Mouse (Mus musculus): ENCODE results near the gene Scd2. TPM values are rescaled to one million over a fixed set of nuclear protein-coding genes. Genes with fewer than 3 reads are reported as not detected.
A peak's percentile ranks its signal among the peaks of the same experiment; 100 is the strongest.

Gene Scd2
- total and polyA plus RNA-seq, 2 experiments from 2014 or later = 210 to 696 TPM

DNA sequence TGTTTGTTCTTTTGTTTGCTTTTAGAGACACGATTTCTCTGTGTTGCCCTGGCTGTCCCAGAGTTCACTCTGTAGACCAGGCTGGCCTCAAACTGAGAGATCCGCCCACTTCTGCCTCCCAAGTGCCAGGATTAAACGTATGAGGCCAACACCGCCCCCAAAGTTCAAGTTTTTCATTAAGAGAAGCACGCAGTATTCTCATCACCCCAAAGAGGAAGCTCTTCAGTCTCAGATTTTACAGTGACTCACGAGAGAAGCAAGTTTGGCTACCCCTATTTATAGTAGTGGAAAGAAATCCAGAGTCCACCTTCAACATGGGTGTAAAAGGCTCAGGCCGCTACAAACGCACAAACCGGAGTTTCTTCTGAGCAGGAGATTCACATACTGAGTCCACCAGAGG lies 29.2 kb upstream of the Scd2 start:
- WGBS = 76% methylated on average over 9 of the region's 9 CpGs
- no peak overlapping the region for H3K4me3 ChIP-seq (ENCODE audit: low read depth, low read length)
- TF ChIP-seq CTCF (IDR thresholded peaks at IDR 0.05; ENCODE audit: low read depth) = no peak

DNA sequence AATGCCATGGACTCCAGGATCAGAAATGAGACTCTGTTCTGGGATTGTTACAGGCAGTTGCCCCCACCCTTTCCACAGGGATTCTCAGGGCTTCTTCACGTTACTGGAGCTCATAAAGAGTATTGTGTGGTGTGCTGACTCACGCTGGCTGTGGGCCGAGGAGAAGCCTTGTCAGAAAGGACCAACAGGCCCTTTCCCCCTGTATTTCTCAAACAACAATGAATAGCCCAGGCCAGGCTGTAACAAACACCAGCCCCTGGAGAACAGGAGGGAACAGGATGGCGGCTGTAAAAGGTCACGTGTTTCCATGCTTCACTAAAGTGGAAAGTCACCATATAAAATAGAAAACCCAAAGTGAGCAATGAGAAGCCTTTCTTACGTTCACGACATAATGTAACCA lies 28.2 kb upstream of the Scd2 start:
- no peaks in the 10 kb centered on the region for H3K9me3 ChIP-seq (ENCODE audit: low read length)
- DNase-seq = no peak
- no peak for ATAC-seq
- H3K27me3 ChIP-seq (ENCODE audit: insufficient read depth, low read length) = no peaks in the 10 kb centered on the region
- no peak overlapping the region for H3K4me2 ChIP-seq (ENCODE audit: low read depth)
- 38% methylated on average over 7 of the region's 7 CpGs for WGBS
- no peak overlapping the region for H3K9ac ChIP-seq
- H3K4me3 ChIP-seq (ENCODE audit: low read depth, low read length) = no peak overlapping the region
- peaks cover 9% of the 10 kb centered on the region; the same call in 1 of the 2 replicates for H3K4me1 ChIP-seq (ENCODE audit: insufficient read depth)
- H3K36me3 ChIP-seq (ENCODE audit: insufficient read depth) = no peaks in the 10 kb centered on the region
- no peak for TF ChIP-seq CTCF (IDR thresholded peaks at IDR 0.05; ENCODE audit: low read depth)
- H3K27ac ChIP-seq (ENCODE audit: low read depth, low read length) = no peak overlapping the region

More for the DNA sequence above, 29.2 kb upstream of the Scd2 start:
- ATAC-seq (no peak), DNase-seq (no peak)
- no peaks in the 10 kb centered on the region for H3K9me3 ChIP-seq (ENCODE audit: low read length)
- H3K4me1 ChIP-seq (ENCODE audit: insufficient read depth) = peaks cover 9% of the 10 kb centered on the region; the same call in 1 of the 2 replicates
- H3K36me3 ChIP-seq (ENCODE audit: insufficient read depth) = no peaks in the 10 kb centered on the region
- H3K4me2 ChIP-seq (ENCODE audit: low read depth) = no peak overlapping the region
- no peak overlapping the region for H3K9ac ChIP-seq
- no peaks in the 10 kb centered on the region for H3K27me3 ChIP-seq (ENCODE audit: insufficient read depth, low read length)
- no peak overlapping the region for H3K27ac ChIP-seq (ENCODE audit: low read depth, low read length)

DNA sequence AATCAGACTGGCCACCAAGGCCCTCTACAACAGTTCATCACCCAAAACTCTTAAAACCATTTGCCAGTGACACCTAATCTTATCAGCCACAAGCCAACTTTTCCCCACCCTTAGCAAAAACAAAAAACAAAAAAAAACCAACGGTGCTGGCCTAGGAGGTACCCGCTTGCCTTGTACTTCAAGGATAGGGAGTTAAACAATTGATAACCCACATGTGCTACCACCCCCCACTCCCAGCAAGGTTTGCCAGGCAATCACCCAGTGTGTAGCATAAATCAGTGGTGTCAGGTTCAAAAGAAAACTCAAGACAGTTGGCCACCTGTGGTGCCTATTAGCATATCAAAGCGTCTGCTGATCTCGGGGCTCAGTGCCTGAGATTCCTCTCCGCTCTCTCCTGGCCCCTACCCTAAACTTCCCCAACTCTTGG lies 27.6 kb upstream of the Scd2 start:
- H3K36me3 ChIP-seq (ENCODE audit: insufficient read depth) = no peaks in the 10 kb centered on the region
- H3K9me3 ChIP-seq (ENCODE audit: low read length) = no peaks in the 10 kb centered on the region
- H3K27ac ChIP-seq (ENCODE audit: low read depth, low read length) = no peak overlapping the region
- DNase-seq = no peak
- no peak for ATAC-seq
- no peak overlapping the region for H3K4me2 ChIP-seq (ENCODE audit: low read depth)
- no peak for TF ChIP-seq CTCF (IDR thresholded peaks at IDR 0.05; ENCODE audit: low read depth)
- 31% methylated on average over 5 of the region's 5 CpGs for WGBS
- H3K9ac ChIP-seq = no peak overlapping the region
- no peak overlapping the region for H3K4me3 ChIP-seq (ENCODE audit: low read depth, low read length)
- peaks cover 9% of the 10 kb centered on the region; the same call in 1 of the 2 replicates for H3K4me1 ChIP-seq (ENCODE audit: insufficient read depth)
- H3K27me3 ChIP-seq (ENCODE audit: insufficient read depth, low read length) = no peaks in the 10 kb centered on the region

DNA sequence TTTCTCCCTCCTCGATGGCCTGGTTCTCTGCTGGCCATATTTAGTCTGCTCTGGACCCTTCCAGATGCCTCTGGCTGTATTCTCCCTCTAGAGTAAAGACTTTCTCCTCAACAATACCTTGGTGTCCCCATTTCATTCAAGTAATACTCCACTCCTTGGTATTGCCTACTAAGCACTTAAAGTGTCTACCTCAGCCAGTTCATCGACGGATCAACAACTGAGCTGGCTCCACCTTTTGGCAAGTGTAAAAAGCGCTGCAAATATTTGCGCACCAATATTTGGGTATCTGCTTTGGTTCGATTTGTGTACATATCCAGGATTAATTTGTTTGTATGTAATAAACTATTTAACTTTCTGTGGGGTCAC lies 27.0 kb upstream of the Scd2 start:
- peaks cover 9% of the 10 kb centered on the region; the same call in 1 of the 2 replicates for H3K4me1 ChIP-seq (ENCODE audit: insufficient read depth)
- DNase-seq = no peak
- H3K9ac ChIP-seq = peak overlapping the region; percentile 86
- no peak for ATAC-seq
- peak overlapping the region; percentile 65 for H3K4me3 ChIP-seq (ENCODE audit: low read depth, low read length)
- H3K4me2 ChIP-seq (ENCODE audit: low read depth) = peak overlapping the region; percentile 90
- H3K36me3 ChIP-seq (ENCODE audit: insufficient read depth) = no peaks in the 10 kb centered on the region
- WGBS = 7% methylated on average over 6 of the region's 6 CpGs
- no peaks in the 10 kb centered on the region for H3K27me3 ChIP-seq (ENCODE audit: insufficient read depth, low read length)
- peak; percentile 20; the same call in 1 of the 2 replicates for TF ChIP-seq CTCF (IDR thresholded peaks at IDR 0.05; ENCODE audit: low read depth)
- peak overlapping the region; percentile 92 for H3K27ac ChIP-seq (ENCODE audit: low read depth, low read length)
- no peaks in the 10 kb centered on the region for H3K9me3 ChIP-seq (ENCODE audit: low read length)

DNA sequence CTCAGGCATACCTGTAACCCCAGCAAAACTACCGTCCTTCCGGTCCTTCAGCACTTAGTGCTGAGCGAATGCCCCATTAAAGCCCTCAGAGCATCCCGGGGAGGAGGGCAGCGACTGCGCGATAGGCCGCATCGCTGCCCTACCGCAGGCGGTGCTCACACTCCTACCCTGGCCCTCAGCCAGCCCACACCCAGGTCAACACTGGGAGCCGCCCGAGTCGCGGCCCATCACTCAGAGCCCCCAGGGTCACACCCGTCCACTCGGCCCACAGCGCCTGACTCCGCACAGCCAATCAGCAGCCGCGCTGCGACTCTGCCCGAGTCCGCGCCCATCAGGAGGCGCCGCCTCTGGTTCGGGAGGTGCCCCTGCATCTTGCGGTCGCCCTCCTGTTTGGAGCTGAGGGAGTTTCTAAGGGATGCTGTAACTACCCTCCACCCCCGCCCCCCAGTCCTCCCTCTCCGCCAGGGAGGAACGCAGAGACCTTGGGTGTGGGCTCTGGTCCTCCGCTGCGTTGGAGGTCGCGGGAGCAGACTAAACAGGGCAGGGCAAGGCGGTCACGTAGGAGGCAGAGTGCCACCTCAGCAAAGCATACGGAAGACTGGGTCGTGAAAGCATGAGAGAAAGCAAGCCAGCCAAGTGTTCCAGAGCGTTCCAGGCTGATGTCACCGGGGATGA lies 26.5 kb upstream of the Scd2 start:
- H3K9ac ChIP-seq = peak overlapping the region; percentile 86
- H3K4me2 ChIP-seq (ENCODE audit: low read depth) = peak overlapping the region; percentile 90
- H3K9me3 ChIP-seq (ENCODE audit: low read length) = no peaks in the 10 kb centered on the region
- ATAC-seq (peak; percentile 98), DNase-seq (peak; percentile 89)
- peak overlapping the region; percentile 65 for H3K4me3 ChIP-seq (ENCODE audit: low read depth, low read length)
- peak; percentile 65 for TF ChIP-seq CTCF (IDR thresholded peaks at IDR 0.05; ENCODE audit: low read depth)
- WGBS = 0% methylated on average over 43 of the region's 43 CpGs
- H3K27ac ChIP-seq (ENCODE audit: low read depth, low read length) = peak overlapping the region; percentile 92
- no peaks in the 10 kb centered on the region for H3K36me3 ChIP-seq (ENCODE audit: insufficient read depth)
- no peaks in the 10 kb centered on the region for H3K27me3 ChIP-seq (ENCODE audit: insufficient read depth, low read length)
- H3K4me1 ChIP-seq (ENCODE audit: insufficient read depth) = peaks cover 9% of the 10 kb centered on the region; the same call in 1 of the 2 replicates

DNA sequence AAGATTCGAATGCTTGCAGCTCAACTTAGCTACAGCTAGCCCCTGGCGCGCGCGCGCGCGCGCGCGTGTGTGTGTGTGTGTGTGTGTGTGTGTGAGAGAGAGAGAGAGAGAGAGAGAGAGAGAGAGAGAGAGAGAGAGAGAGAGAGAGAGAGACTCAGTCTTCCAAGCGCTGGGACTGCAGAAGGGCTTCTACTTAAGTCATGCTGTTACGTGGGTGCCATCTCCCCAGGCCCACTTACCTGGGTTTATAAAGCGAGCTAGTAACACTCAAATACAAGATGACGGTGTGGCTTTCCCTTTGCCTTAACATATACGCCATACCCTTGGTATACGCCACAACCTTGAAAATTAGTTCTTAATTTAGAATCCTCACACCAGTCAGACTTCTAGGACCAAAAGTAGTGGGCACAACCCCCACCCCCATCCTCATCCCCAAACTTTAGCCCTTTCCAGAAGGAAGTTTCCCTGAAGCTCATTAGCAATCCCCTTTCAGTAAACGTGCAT lies 25.9 kb upstream of the Scd2 start:
- no peaks in the 10 kb centered on the region for H3K9me3 ChIP-seq (ENCODE audit: low read length)
- ATAC-seq = no peak
- TF ChIP-seq CTCF (IDR thresholded peaks at IDR 0.05; ENCODE audit: low read depth) = no peak
- peaks cover 9% of the 10 kb centered on the region; the same call in 1 of the 2 replicates for H3K4me1 ChIP-seq (ENCODE audit: insufficient read depth)
- DNase-seq = no peak
- H3K27me3 ChIP-seq (ENCODE audit: insufficient read depth, low read length) = no peaks in the 10 kb centered on the region
- H3K36me3 ChIP-seq (ENCODE audit: insufficient read depth) = no peaks in the 10 kb centered on the region
- H3K27ac ChIP-seq (ENCODE audit: low read depth, low read length) = peak overlapping the region; percentile 92
- H3K4me3 ChIP-seq (ENCODE audit: low read depth, low read length) = peak overlapping the region; percentile 65
- 12% methylated on average over 18 of the region's 18 CpGs for WGBS
- peak overlapping the region; percentile 90 for H3K4me2 ChIP-seq (ENCODE audit: low read depth)
- peak overlapping the region; percentile 86 for H3K9ac ChIP-seq

DNA sequence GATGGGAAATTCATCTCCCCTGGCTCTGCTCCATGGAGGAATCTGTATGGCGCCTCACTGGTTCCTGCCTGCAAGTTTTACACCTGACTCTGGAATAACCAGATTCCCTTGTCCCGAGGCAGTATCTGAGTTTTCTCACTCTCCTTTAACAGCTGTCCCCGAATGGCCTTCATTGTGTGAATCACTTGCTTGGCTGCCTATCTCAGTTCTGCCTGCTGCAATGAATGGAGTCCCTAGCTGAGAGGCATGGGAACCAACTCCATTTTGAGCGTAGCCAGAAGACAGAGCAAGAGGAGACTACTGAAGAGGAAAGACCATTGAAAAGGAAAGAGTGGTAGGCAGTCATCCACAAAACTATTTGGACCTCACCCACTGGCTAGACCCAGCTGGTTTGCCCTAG lies 19.8 kb upstream of the Scd2 start:
- no peak for ATAC-seq
- Histone ChIP-seq H3K36me3 (ENCODE audit: insufficient read depth) (no peaks in the 10 kb centered on the region), H3K4me1 (ENCODE audit: insufficient read depth) (no peaks in the 10 kb centered on the region), H3K4me3 (ENCODE audit: low read depth, low read length) (no peak overlapping the region), H3K27me3 (ENCODE audit: insufficient read depth, low read length) (no peaks in the 10 kb centered on the region), H3K27ac (ENCODE audit: low read depth, low read length) (no peak overlapping the region), H3K9ac (no peak overlapping the region), H3K9me3 (ENCODE audit: low read length) (no peaks in the 10 kb centered on the region), H3K4me2 (ENCODE audit: low read depth) (no peak overlapping the region)
- no peak for TF ChIP-seq CTCF (IDR thresholded peaks at IDR 0.05; ENCODE audit: low read depth)
- 75% methylated on average over 4 of the region's 4 CpGs for WGBS
- no peak for DNase-seq

Data from forebrain, postnatal 0 days (tissue).